Mouse (Mus musculus): ENCODE measurements around the gene Cyb5r1.

Gene Cyb5r1

GRCm38 (mm10) chr1:134456060-134456459 lies 50.7 kb downstream of the Cyb5r1 start:
- in situ Hi-C loops (cut with MboI, MseI), result no loop called here

DNA sequence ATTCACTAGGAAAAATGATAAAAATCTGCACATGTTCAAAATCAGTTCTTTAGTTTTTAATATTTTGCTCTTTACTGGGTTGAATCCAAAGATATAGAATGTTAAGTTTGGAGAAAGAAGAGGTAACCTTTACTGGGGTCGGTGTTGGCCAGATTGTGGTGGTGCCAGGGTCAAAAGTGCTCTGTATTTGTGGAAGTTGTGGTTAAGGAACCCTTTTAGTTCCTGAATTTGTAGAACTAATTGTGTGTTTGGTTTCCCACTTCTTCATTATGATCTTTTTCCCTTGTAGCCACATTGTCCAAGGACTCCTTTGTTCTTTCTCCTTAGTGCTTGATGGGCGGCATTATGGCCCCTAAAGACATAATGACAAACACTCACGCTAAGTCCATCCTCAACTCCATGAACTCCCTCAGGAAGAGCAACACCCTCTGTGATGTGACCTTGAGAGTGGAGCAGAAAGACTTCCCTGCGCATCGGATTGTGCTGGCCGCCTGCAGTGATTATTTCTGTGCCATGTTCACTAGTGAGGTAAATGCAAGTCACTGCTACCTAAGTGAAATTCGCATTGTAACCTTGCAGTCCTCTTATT lies 52.9 kb downstream of the Cyb5r1 start:
- in situ Hi-C loops (cut with MboI, MseI), result no loop called here

DNA sequence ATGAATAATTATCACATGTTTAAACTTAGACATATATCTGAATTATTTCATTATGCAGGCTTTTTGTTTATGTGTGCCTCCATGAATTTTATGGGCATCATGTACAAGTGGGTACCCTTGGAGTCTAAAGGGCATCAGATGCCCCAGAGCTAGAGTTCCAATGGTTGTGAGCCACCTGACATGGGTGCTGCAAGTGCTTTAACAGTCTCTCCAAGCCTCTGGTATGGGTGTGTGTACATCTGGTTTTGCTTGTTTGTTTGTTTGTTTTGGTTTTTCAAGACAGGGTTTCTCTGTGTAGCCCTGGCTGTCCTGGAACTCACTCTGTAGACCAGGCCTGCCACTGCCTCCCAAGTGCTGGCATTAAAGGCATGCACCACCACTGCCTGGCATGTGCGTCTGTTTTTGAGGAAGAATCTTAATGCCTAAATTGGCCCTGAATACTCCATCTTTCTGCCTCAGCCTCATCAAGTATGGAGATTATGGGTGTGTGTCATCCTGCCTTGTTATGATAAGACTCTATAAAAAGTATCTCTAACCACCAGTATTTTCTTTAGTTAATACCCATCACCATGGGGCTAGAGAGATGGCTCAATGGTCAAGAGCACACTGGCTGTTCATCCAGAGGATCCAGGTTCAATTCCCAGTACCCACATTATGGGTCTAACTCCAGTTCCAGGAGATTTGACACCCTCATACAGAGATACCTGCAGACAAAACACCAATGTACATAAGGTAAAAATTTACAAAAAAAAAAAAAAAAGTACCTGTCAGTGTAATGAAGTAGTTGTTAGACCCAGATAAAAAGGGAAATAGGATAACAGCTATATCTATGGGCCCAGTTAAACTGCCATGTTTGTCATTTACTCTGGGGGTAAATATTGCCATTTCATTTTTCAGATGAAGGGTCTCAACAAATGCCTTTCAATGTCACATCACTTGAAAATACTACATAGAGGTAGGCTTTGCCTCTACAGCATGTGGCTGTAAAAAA lies 55.2 kb downstream of the Cyb5r1 start:
- in situ Hi-C loops (cut with MboI, MseI), result no loop called here

All from T-helper 17 cell (primary cell).